Mouse (Mus musculus) G1E-ER4 (cell line): Measurements from ENCODE around the gene Cbx8. TPM values are rescaled to one million over a fixed set of nuclear protein-coding genes. Genes with fewer than 3 reads are reported as not detected.

Experiments used
- GATA1 ChIP-seq: IDR thresholded peaks from one replicate; pipeline ENCODE4 v1.8.0; 2012; ENCODE audit warnings: low read length, inconsistent platforms
- polyA plus RNA-seq: library from polyadenylated mRNA; stranded (reverse); fragments of >175 nt; gene quantifications from 2 replicates; pipeline ENCODE4 v1.2.3, GENCODE M21; 2012

Gene Cbx8
- polyA plus RNA-seq, 1 experiment: not detected

DNA sequence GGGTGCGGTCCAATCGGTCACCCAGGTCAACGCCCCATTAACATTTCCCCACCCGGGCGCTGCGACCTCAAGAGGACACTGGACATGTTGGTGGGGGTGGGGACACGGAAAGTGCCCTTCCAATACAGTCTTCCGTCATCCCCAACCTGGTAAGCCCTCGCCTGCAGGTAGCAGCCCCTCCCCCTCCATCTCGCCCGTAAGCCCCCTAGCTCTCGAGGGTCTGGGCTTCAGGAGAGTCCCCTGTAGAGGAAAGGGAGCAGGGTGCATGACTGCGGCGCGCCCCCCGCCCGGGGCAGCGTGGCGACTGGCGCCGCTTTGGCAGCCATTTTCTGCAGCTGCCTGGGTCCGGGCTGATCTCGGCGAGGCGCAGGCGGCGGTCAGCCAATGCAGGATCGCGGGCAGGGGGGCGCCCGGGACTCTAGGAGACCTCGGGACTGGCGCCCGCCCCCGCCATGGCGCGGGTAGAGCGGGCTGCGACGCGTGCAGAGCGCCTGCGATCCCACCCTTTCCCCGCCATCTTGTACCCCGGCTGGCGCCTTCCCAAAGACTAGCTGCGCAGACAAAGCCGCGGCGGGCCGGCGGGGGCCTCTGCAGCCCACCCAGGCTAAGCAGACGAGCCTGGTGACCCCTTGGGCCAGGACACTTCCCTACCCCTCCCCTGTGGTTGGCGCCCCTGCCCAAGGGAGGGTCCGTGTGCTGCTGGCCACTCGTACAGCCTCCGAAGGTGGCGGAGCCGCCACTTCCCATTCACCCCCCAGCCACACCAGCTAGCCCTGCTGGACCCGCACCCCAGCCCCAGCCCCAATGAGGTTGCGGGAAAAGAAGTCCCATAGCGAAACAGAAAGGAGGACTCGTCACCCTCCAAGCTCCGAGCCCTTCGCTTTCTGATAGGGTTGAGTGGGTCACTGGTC lies 15.8 kb upstream of the Cbx8 start:
- TF ChIP-seq GATA1: no peak

DNA sequence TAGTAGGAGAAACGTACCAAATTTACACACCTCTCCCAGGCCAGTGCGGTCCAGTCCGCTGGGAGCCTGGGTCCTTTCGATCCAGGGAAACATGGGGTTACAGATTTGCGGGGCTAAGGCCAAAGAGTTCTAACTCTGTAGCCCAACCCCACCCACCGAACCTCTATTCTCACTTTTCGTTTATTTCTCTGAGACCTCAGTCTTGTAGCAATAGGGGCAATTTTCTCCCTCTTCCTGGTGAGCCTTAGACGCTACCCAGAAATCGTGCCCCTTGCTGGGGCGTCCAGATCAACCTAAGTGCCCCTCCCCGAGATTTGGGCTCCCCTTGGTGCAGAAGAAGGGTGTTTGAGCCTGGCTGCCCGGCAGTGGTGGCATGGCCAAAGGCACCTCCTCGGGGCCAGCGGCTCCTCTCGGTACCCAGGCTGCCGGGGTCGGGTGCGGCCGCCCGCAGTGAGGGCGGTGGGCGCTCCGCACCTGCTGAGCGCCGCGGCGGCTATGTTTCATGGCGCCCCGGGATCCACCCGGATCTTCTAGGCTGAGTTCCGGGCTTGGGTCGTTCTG lies 14.9 kb upstream of the Cbx8 start:
- TF ChIP-seq GATA1: no peak

DNA sequence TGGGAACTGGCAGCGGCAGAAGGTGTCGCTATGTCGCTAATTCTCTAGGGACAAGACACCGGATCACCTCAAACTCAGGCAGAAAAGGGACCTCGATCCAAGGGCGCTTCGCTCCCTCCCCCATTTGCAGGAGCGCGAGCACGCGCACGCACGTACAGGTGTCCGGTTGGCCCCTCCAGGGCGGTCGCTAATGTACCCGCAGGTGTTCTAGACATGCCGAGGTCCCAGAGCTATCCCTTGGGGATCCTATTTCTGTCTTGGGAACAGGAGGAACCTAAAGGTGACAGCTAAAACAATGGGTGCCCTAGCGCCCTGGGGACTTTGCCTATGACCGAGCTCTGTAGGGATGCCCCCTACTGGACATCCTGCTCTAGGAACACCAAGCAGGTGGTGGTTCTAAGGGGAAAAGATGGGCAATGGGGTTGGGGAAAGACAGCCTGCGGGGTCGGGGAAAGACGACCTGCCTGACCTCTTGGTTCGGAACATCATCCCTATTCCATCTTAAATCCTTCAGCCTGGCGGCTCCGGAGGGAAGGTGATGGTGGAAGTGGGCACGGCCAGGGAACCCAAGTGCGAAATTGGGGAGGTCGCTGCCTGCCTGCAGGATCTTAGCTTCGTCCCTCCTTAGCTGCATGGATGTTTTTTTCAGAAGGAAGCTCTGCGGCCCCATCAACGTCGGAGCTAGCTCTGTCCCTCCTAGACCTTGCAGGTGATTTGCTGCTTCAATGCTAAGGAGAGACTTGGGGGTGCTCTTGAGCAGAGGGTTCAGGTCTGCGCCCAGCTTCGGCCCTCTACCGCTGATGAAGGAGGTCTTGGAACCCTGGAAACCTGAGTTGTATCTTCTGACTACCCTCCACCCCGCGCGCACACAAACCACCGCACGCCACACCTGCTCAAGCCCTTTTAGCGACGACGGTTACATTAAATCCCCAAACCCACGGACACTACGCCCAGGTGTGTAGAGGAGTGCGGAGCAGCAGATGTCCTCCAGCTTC lies 13.9 kb upstream of the Cbx8 start:
- TF ChIP-seq GATA1: no peak

DNA sequence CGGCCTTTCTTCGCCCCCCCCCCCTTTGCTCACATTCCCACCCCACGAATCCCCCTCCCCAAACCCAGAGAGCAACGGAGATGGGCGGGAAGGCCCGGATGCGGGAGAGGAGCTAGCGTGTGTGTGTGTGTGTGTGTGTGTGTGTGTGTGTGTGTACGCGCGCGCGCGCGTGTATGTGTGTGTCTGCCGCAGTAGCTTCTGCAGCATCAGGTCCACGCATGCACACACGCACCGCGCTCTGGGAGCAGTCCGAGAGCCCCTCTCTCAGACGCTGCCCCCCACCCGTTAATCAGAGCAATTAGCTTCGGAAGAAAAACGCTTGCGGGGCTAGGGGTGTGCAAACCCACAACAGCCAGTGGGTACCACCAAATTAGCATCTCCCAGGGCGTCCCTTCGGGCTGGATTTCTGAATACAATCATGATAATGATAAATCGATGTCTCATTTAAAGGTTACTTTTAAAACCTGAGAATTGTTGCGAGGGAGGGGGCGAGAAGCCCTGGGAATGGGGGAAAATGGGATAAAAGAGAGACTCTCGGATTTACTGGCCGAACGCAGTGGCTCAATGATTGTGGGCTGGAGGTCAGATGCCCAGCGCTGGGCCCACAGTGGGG lies 13.1 kb upstream of the Cbx8 start:
- no peak for TF ChIP-seq GATA1

DNA sequence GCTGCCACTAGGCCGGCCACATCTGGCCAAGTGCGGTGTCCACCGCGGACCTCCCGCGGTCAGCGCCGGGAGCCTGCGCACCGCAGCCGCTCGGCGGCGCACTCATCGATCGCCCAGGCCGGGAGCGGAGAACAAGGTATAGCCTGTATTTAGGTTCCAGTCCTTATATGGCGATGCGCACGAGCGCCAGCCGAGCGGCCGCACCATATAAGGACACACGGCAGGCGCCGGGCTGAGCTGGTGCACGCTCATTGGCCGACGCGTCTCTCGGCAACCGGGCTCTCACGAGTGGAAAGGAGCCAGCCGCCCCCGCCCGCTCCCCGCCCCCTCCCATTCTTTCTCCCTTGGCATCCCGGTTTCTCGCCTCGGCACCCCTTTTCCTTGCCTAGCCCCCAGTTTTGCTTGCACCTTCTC lies 12.5 kb upstream of the Cbx8 start:
- no peak for TF ChIP-seq GATA1

DNA sequence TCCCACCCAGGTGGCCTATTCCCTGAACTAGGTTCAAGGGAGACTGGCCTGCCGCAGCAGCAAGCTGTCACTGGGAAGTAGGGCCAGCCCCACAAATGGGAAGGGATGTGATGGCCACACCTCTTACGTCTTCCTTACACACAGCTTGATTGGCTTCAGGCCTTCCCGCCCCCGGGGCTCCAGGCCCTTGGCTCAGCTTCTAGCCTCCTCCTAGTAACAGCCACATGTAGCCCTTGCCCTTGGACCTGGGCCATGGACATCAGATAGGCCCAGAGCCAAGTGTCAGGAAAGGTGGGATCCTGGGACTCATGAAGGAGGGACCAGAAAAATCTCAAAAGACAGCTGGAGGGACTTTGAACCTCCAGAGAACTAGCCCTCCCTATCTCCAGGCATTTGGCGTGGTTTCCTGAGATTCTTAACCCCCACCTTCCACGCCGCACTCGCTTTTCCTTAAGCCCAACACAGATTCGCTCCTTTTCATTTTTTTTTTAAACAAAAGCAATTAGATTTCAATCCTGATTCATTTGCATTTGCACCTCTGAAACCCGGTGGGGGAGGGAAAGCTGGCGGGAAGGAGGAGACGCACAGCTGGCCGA lies 12.0 kb upstream of the Cbx8 start:
- no peak for TF ChIP-seq GATA1

DNA sequence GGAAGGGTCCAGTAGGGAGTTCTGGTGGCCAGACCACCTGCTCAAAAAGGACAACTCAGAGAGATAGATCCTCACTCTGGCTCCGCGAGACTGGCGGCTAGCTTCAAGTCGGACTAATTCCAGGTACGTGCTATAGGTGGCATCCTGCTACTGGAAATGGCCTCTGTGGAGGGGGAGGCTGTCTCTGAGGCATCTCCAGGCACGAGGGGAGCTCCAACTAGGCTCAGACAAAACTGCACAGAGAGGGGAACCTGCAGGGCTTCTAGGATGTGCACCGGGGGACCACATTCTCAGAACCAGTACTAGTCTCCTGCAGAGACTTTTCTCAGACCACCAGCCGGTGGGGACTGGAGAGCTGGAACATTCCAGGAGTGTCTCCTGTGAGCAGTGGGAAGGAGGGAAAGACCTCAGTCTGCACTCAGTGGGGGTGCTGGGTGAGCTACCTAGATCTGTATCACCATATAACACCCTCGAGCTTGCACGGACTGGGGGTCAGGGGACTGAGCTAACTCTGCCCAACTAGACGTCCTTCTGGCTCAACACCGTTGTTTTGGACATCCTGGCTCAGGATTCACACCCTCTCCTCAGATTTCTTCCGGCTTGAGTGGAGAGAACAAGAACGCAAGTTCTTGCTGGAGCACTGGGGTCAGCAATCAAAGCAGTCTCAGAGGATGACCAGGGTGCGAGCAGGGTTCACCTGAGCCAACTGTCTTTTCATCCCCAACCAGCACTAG lies 11.3 kb upstream of the Cbx8 start:
- TF ChIP-seq GATA1: no peak

DNA sequence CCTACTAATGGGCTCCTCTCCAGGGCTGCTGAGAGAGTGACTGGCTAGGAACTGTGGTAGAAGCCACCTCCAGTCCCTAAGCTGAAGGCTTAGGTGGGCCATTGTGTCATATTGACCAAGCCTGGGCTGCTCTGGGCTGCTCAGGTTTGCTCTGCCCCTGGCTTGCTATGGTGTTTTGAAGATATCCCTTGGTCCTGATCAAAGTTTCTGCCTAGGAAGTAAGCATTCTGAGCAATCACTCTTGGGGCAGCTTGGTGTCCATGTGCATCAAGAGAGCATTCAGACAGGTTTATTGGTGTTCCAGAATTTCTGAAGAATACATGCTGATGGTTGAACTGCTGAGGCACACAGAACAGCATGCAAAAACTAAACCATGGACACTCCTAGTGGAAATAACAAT lies 10.7 kb upstream of the Cbx8 start:
- no peak for TF ChIP-seq GATA1

DNA sequence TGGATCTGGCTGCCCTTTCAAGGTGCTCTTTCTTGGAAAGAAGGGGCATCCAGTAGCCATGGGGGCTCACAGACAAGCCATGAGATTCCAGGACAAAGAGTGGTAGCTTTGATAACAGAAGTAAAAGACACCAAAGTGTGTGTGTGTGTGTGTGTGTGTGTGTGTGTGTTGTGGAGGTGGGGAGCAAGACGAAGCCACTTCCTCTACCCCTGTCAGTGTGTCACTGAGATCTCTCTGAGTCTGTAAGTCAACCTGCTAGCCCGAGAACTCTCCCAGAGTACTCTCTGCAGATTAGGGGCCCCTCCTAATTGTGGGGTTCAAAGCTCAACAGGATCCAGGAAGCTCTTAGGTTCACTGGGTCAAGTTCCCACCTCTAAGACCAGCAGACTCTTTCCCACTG lies 9.6 kb upstream of the Cbx8 start:
- no peak for TF ChIP-seq GATA1

DNA sequence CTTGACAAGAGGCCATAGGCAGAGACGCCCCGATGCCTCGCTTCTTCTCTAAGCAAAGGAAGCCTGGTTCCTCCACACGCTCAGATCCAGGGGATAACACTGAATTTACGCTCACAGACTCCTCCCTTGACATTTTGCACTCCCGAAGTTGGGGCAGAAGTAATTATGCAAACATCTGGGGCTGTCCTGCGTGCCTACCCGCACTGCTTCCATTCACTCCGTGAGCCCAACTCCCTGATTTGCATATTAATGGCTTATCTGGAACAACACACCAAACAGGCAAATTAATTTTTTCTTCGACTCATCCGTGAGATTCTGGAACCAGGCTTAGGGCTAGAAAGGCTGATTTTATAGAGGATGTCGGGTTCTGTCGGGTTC lies 7.4 kb upstream of the Cbx8 start:
- TF ChIP-seq GATA1: no peak

DNA sequence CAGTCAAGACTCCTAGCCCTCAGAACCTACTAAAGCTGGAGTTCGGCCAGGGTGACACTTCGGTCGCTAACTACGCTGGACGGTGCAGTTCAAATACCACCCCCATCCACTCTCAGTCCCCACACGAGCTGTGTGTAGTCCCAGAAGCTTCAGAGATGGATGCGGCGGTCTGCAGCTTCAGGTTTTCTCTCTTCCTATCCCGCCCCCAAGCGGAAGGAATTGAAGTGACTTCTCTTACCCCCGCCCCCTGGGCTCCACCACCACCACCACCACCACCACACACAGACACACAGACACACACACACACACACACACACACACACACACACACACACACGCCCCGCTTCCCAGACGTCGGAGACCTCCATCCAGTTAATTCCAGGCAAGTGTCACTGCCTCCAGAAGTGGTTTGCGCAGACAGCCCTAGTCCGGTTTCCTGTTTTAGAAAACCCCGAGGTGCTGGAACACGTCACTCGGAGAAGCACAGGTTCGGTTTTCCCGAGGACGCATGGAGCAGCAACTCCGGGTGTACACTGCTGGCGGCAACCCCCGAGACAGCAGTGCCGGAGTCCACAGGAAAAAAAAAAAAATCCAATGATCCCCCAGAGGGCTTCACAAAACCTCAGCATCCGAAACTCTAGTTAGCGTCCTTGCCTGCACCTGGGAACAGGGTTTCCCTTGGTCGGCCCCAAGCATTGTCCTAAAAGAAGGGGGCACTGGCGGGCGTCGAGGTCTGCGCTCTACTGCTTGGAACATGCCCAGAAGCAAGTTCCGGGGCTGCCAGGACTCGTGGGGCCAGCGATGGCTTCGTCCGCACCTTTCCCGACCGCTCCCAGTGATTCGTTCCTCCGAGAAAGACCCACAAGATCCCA lies 6.7 kb upstream of the Cbx8 start:
- no peak for TF ChIP-seq GATA1

DNA sequence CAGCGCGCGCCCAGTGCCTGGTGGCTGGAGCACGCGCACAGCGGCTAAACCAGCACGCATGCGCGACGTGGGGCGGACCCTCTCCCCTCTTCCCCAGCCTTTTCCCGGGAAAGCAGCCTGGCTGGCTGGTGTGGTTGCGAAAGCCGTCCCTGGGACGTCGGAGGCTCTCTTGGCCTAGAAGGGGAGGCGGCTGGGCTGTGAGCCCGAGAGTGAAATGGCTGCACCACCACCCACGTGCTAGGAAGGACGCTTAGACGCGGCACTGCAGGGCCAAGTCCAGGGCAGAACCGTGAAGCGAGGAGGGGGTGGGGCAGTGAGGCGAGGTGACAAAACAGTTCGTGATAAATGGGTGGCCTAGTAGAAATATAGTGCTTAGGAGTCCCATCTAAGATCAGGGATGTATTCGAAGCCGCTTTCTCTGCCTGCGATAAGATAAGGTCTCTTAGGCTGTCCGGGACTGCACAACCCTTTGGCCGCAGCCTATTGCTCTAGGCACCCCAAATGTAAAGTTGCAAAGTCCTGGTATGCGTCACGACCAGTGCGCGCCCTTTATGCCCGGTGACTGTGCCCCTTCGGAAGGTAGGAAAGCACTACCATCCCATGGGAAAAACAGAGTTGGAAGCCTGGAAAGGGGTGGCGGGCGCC lies 6.0 kb upstream of the Cbx8 start:
- no peak for TF ChIP-seq GATA1
